Mouse (Mus musculus) stomach, embryonic 14.5 days (tissue): Measurements from ENCODE around the gene Aunip. TPM values are rescaled to one million over a fixed set of nuclear protein-coding genes. Genes with fewer than 3 reads are reported as not detected.
A peak's percentile ranks its signal among the peaks of the same experiment; 100 is the strongest.

Experiments used
- ATAC-seq: fragments of 200-750 bp; cut with Nextera tagmentation; 2 replicates; pipeline ENCODE4 v1.8.0; 2017; ENCODE audit warnings: low read depth, moderate TSS enrichment; ENCODE audit not compliant: insufficient number of reproducible peaks, insufficient read depth, low FRiP score
- H3K27ac ChIP-seq: fragments of 300-500 bp; sonication (generic); 2 replicates; pipeline ENCODE4 v1.5.1; 2014; ENCODE audit warnings: mild to moderate bottlenecking, low read length, moderate library complexity, mixed read lengths
- H3K27me3 ChIP-seq: fragments of 300-500 bp; sonication (generic); 2 replicates; pipeline ENCODE4 v1.6.1; 2014; ENCODE audit warnings: low read length, control low read depth, mixed read lengths; ENCODE audit not compliant: control insufficient read depth, insufficient read depth
- H3K36me3 ChIP-seq: fragments of 300-500 bp; sonication (generic); 2 replicates; pipeline ENCODE4 v1.6.1; 2014; ENCODE audit warnings: mild to moderate bottlenecking, control low read depth, low read length, moderate library complexity, mixed read lengths; ENCODE audit not compliant: control insufficient read depth, insufficient read depth
- H3K4me1 ChIP-seq: fragments of 300-500 bp; sonication (generic); 2 replicates; pipeline ENCODE4 v1.6.1; 2014; ENCODE audit warnings: low read length, control low read depth, mixed read lengths; ENCODE audit not compliant: control insufficient read depth, insufficient read depth
- H3K4me2 ChIP-seq: fragments of 300-500 bp; sonication (generic); replicated peaks from 2 replicates; pipeline ENCODE4 v1.6.1; 2014; ENCODE audit warnings: low read depth, low read length, control low read depth
- H3K4me3 ChIP-seq: fragments of 300-500 bp; sonication (generic); 2 replicates; pipeline ENCODE4 v1.5.1; 2014; ENCODE audit warnings: low read depth, low read length, control low read depth
- H3K9ac ChIP-seq: fragments of 300-500 bp; sonication (generic); replicated peaks from 2 replicates; pipeline ENCODE4 v1.6.1; 2014; ENCODE audit warnings: low read depth, mild to moderate bottlenecking, control low read depth, low read length, moderate library complexity, mixed read lengths
- H3K9me3 ChIP-seq: fragments of 300-500 bp; sonication (generic); 2 replicates; pipeline ENCODE4 v1.6.1; 2016; ENCODE audit warnings: low read depth, low read length, control low read depth; ENCODE audit not compliant: control insufficient read depth
- WGBS: fragments of 180-500 bp; shearing (Covaris S2); extraction: QIAGEN DNeasy Blood & Tissue Kit; methylation state at CpG from one replicate; pipeline ENCODE4 v1.1.7; 2014; 5-methylcytosine and 5-hydroxymethylcytosine counted together
- polyA plus RNA-seq: library from polyadenylated mRNA; unstranded; fragments of >200 nt; fragmentation: Nextera tagmentation; extraction: Ambion mirVana; gene quantifications from 2 replicates; pipeline ENCODE4 v1.2.1, GENCODE M21; 2014

Gene Aunip
- polyA plus RNA-seq, 1 experiment from 2014 or later: 4.6 TPM

DNA sequence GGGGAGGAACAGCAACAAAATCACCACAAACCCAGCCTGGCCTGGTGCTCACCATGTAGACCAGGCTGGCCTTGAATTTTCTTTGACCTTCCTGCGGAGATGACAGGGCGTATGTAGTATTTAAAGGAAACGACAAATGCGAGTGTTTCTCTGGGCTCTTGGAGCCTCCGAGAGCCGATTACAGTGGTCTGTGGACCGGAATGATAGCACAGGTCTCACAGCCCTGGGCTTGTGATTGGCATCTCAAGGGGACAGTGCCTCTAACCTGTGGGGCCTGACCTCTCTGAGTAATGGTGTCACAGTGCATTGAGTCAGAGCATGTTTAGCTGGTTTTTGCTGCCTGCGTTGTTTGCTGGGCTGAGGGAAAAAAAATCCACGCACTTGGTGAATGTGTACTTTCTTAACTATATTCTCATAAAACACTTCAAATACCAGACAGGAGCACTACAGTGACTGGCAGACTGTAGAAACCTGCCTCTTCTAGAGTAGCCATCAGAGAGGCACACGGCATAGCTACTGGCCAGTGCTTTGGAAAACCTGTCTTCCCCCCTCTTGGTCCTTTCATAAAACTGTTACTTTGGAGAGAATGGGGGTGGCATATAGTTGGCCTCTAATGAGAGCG, 3.6 kb downstream of the Aunip start:
- 85% methylated on average over 11 of the region's 11 CpGs for WGBS
- H3K4me3 ChIP-seq: no peak overlapping the region
- ATAC-seq: no peak
- no peaks in the 10 kb centered on the region for H3K36me3 ChIP-seq
- H3K4me1 ChIP-seq: peaks cover 6% of the 10 kb centered on the region; the same call in 1 of the 2 replicates
- H3K9me3 ChIP-seq: no peaks in the 10 kb centered on the region
- H3K27ac ChIP-seq: no peak overlapping the region
- H3K27me3 ChIP-seq: no peaks in the 10 kb centered on the region
- H3K9ac ChIP-seq: no peak overlapping the region
- no peak overlapping the region for H3K4me2 ChIP-seq

DNA sequence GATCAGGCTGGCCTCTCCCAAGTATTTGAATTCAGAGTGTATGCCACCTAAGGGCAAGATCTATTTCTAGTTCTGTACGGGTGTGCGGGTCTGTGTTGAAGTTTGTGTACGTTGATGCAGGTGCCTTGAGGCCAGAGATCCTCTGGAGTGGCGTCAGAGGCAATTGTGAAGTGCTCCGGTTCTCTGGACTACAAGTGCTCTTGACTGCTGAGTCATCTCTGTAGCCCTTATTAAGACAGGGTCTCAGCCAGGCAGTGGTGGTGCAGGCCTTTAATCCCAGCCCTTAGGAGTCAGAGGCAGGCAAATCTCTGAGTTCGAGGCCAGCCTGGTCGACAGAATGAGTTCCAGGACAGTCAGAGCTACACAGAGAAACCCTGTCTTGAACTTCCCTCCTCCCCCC, 4.8 kb downstream of the Aunip start:
- H3K4me3 ChIP-seq: no peak overlapping the region
- H3K27me3 ChIP-seq: no peaks in the 10 kb centered on the region
- H3K4me1 ChIP-seq: peaks cover 6% of the 10 kb centered on the region; the same call in 1 of the 2 replicates
- no peak overlapping the region for H3K4me2 ChIP-seq
- H3K27ac ChIP-seq: no peak overlapping the region
- H3K36me3 ChIP-seq: no peaks in the 10 kb centered on the region
- no peak for ATAC-seq
- WGBS: 80% methylated on average over 7 of the region's 7 CpGs
- no peak overlapping the region for H3K9ac ChIP-seq
- H3K9me3 ChIP-seq: no peaks in the 10 kb centered on the region

DNA sequence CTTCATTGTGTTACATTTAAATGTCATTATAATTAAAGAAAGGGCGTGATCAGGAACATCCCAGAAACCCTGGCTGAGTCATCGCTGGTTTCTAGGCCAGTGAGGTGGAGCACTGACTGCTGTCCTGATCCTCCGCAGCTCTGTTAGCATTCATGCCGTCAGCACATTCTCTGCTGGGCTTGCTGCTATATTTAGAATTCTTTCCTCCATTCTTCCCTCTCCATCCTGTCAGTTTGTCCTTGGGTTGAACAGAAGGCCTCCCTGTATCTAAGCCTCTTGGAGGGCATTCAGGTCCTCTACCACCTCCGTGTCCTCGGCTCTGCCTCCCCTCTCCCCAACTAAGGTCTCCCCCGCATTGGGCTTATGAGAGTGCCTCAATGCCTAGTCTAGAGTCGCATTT, 6.2 kb downstream of the Aunip start:
- 63% methylated on average over 8 of the region's 8 CpGs for WGBS
- ATAC-seq: no peak
- no peak overlapping the region for H3K4me3 ChIP-seq
- no peak overlapping the region for H3K9ac ChIP-seq
- H3K27ac ChIP-seq: 0 out of 2 replicates have a peak overlapping the region, but pooled peaks have one; percentile 29
- no peaks in the 10 kb centered on the region for H3K36me3 ChIP-seq
- no peaks in the 10 kb centered on the region for H3K27me3 ChIP-seq
- no peaks in the 10 kb centered on the region for H3K9me3 ChIP-seq
- H3K4me2 ChIP-seq: no peak overlapping the region
- peaks cover 6% of the 10 kb centered on the region; the same call in 1 of the 2 replicates for H3K4me1 ChIP-seq

DNA sequence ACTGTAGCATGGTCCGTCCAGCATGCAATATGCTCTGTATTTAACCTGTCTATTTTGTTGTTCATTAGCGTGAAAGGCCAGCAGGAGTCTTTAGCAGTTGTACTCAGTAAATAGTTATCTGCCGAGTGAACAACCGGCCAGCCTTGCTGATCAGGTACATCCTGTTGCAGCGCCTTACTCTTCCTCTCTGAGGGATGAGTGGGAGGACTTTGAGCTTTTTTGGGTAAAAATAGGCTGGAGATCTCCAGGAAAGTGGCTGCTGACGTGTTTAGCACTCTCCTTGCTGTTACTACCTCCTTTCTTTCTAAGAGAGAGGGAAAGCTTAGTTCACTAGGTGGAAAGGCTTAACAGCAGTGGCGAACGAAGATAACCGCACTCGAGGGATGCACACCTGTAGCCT, 6.9 kb downstream of the Aunip start:
- Histone ChIP-seq H3K4me2 (no peak overlapping the region), H3K27me3 (no peaks in the 10 kb centered on the region), H3K9me3 (no peaks in the 10 kb centered on the region), H3K4me3 (no peak overlapping the region), H3K27ac (no peak overlapping the region), H3K9ac (no peak overlapping the region), H3K4me1 (peaks cover 1% of the 10 kb centered on the region; the same call in 1 of the 2 replicates), H3K36me3 (0 out of 2 replicates have a peak, but pooled peaks cover 3% of the 10 kb centered on the region)
- no peak for ATAC-seq
- 88% methylated on average over 10 of the region's 10 CpGs for WGBS

DNA sequence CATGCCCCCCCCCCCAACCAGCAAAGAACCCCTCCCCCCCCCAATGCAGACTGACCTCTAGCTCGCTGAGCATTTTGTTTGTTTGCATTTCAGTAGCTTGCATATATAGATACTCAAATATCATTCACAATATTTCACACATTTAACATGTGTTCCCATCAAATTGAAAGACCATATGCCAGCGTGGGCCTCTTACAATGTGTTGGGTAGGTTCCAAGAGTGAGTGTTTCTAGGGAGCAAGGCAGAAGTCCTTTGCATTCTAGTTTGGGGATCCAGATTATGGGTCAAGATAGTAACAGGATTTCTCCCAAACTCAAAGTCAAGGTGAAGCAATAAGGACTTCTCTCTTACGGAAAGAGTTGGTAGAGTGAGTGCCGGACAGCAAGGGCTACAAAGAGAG, 7.7 kb downstream of the Aunip start:
- no peak overlapping the region for H3K4me3 ChIP-seq
- H3K9ac ChIP-seq: no peak overlapping the region
- H3K36me3 ChIP-seq: 0 out of 2 replicates have a peak, but pooled peaks cover 7% of the 10 kb centered on the region
- no peaks in the 10 kb centered on the region for H3K9me3 ChIP-seq
- no peak overlapping the region for H3K27ac ChIP-seq
- H3K4me2 ChIP-seq: no peak overlapping the region
- H3K4me1 ChIP-seq: no peaks in the 10 kb centered on the region
- no peaks in the 10 kb centered on the region for H3K27me3 ChIP-seq
- WGBS: 87% methylated on average over 4 of the region's 4 CpGs
- ATAC-seq: no peak

DNA sequence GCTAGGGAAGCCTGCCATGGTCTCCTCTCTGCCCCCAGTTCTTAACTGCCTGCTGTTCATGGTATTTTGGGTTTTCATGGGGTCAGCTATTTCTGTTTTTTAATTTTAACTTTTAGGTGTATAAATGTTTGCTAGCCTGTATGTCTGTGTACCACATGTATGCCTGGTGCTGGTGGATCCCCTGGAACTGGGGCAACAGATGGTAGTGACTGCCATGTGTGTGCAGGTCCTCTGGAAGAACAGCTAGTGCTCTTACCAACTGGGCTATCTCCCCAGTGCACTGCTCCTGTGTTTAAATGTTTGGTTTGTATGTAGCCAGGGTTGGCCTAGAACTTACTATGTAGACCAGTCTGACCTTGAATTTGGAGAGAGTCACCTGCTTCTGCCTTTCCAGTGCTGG, 8.5 kb downstream of the Aunip start:
- Histone ChIP-seq H3K36me3 (0 out of 2 replicates have a peak, but pooled peaks cover 7% of the 10 kb centered on the region), H3K4me1 (no peaks in the 10 kb centered on the region), H3K4me2 (no peak overlapping the region), H3K27me3 (no peaks in the 10 kb centered on the region), H3K9me3 (no peaks in the 10 kb centered on the region), H3K27ac (no peak overlapping the region), H3K4me3 (no peak overlapping the region), H3K9ac (no peak overlapping the region)
- ATAC-seq: no peak

DNA sequence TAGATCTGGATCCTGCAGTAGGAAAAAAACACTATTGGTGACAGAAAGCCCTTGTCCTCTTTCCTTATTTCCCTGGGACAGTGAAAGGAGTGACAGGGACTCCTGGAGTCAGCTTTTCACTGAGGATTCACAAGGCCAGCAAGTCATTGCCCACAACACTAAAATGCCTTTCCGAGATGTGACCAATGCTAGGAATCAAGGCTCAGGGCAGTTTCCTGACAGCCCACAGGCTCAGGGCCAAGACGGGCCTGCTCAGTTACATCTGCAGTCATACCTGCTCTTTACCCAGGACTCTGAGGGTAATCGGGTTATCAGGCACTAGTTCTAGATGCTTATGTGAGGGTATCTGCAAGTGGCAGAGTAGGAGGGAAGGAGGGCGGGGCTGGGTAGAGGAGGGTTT, 12.6 kb downstream of the Aunip start:
- H3K4me2 ChIP-seq: no peak overlapping the region
- no peaks in the 10 kb centered on the region for H3K9me3 ChIP-seq
- WGBS: 91% methylated on average over 4 of the region's 4 CpGs
- no peak overlapping the region for H3K4me3 ChIP-seq
- no peak overlapping the region for H3K27ac ChIP-seq
- H3K27me3 ChIP-seq: no peaks in the 10 kb centered on the region
- ATAC-seq: no peak
- peaks cover 37% of the 10 kb centered on the region for H3K36me3 ChIP-seq
- no peak overlapping the region for H3K9ac ChIP-seq
- H3K4me1 ChIP-seq: no peaks in the 10 kb centered on the region

DNA sequence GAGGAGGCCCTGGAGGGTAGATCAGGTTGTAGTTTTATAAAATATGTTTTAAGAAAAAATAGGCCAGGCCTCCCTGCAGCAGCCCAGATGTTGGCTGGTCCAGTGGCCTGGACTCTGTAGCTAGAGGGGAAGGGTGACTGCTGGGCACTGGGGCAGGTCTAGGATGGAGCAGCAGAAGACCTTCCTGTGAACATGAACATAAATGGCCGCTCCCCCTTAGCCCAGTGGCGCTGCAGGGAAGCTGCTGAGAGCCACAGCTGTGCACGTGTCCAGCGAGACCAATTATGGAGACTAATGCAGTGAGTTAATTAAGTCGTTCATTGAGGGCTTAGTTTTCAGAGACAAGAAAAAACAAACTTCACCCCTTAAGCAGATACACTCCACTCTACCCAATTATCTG, 15.0 kb downstream of the Aunip start:
- Histone ChIP-seq H3K4me1 (no peaks in the 10 kb centered on the region), H3K4me2 (no peak overlapping the region), H3K9me3 (no peaks in the 10 kb centered on the region), H3K27me3 (no peaks in the 10 kb centered on the region), H3K9ac (no peak overlapping the region), H3K36me3 (peaks cover 56% of the 10 kb centered on the region), H3K27ac (no peak overlapping the region), H3K4me3 (no peak overlapping the region)
- no peak for ATAC-seq
- WGBS: 62% methylated on average over 5 of the region's 5 CpGs

DNA sequence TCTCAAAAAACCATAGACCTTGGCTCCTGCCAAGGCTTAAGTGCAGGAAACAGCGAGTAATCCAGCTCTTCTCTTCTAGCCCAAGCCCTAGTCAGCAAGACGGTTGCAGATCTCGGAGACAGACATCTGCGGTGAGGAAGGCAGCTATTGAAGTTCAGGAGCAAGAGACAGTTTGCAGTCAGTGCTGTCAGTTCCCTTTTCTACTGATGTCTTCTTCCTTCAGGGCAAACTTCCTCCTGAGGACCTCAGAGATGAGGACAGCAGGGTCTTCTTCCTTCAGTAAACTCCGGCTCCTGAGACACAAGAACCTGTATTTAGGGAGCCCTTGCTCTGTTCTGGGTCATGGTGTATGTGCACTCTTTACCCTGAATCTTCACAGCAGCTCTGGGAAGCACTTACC, 15.4 kb downstream of the Aunip start:
- Histone ChIP-seq H3K27me3 (no peaks in the 10 kb centered on the region), H3K4me1 (no peaks in the 10 kb centered on the region), H3K27ac (no peak overlapping the region), H3K36me3 (peaks cover 56% of the 10 kb centered on the region), H3K4me3 (no peak overlapping the region), H3K9me3 (no peaks in the 10 kb centered on the region), H3K9ac (no peak overlapping the region), H3K4me2 (no peak overlapping the region)
- WGBS: 71% methylated on average over 5 of the region's 5 CpGs
- ATAC-seq: no peak
